Mouse (Mus musculus) heart, embryonic 10.5 days (tissue): ENCODE data around the gene Capn2. TPM values are rescaled to one million over a fixed set of nuclear protein-coding genes. Genes with fewer than 3 reads are reported as not detected.

ENCODE experiments used
- DNase-seq: peaks from one replicate; pipeline ENCODE4 v3.0.0-alpha.2; 2017; ENCODE audit warnings: low spot score
- H3K27ac ChIP-seq: fragments of 300-500 bp; sonication (generic); 2 replicates; pipeline ENCODE4 v1.5.1; 2016; ENCODE audit warnings: mild to moderate bottlenecking
- H3K27me3 ChIP-seq: fragments of 300-500 bp; sonication (generic); 2 replicates; pipeline ENCODE4 v1.6.1; 2016; ENCODE audit warnings: mild to moderate bottlenecking; ENCODE audit not compliant: poor library complexity, insufficient read depth, severe bottlenecking
- H3K36me3 ChIP-seq: fragments of 300-500 bp; sonication (generic); 2 replicates; pipeline ENCODE4 v1.6.1; 2016; ENCODE audit warnings: mild to moderate bottlenecking, moderate library complexity
- H3K4me1 ChIP-seq: fragments of 300-500 bp; sonication (generic); 2 replicates; pipeline ENCODE4 v1.6.1; 2016; ENCODE audit warnings: mild to moderate bottlenecking
- H3K4me3 ChIP-seq: fragments of 300-500 bp; sonication (generic); 2 replicates; pipeline ENCODE4 v1.5.1; 2016; ENCODE audit warnings: mild to moderate bottlenecking, moderate library complexity
- H3K9me3 ChIP-seq: fragments of 300-500 bp; sonication (generic); 2 replicates; pipeline ENCODE4 v1.6.1; 2016; ENCODE audit warnings: mild to moderate bottlenecking, moderate library complexity
- WGBS: fragments of 180-500 bp; shearing (Covaris S2); methylation state at CpG from one replicate; pipeline ENCODE4 v1.1.7; 2016; 5-methylcytosine and 5-hydroxymethylcytosine counted together
- polyA plus RNA-seq: library from polyadenylated mRNA; unstranded; fragments of >200 nt; fragmentation: Nextera tagmentation; extraction: Ambion mirVana; gene quantifications from 2 replicates; pipeline ENCODE4 v1.2.1, GENCODE M21; 2016

The Capn2 gene
- polyA plus RNA-seq, 1 experiment from 2014 or later = 96.0 TPM

GRCm38 (mm10) chr1:182543136-182543535 lies 25.7 kb upstream of the Capn2 start:
- Histone ChIP-seq H3K9me3 (no peaks in the 10 kb centered on the region), H3K36me3 (no peaks in the 10 kb centered on the region), H3K27me3 (no peaks in the 10 kb centered on the region), H3K27ac (no peak overlapping the region), H3K4me1 (peaks cover 5% of the 10 kb centered on the region), H3K4me3 (no peak overlapping the region)
- WGBS = 84% methylated on average over 8 of the region's 8 CpGs
- no peak for DNase-seq

DNA sequence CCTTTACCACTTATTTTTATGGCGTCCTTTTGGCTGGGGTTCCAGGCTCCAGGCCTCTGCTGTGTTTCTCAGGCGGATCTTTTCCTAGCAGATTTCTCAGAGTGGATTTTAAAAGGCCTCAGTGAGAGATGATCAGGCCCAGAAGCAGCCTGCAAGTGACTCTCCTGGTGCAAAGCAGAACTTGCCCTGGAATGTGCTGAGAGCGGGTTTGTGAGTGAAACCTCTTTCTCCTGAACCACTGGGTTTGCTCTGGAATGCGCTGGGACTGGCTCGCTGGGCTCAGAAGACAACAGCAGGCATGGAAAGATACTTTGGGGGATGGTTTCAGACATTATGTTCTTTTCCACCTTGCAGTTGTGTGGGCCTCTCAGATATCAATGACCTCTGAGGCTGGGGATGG lies 24.7 kb upstream of the Capn2 start:
- 54% methylated on average over 5 of the region's 5 CpGs for WGBS
- Histone ChIP-seq H3K4me3 (no peak overlapping the region), H3K27me3 (no peaks in the 10 kb centered on the region), H3K36me3 (no peaks in the 10 kb centered on the region), H3K27ac (no peak overlapping the region), H3K4me1 (peaks cover 5% of the 10 kb centered on the region), H3K9me3 (no peaks in the 10 kb centered on the region)
- no peak for DNase-seq

GRCm38 (mm10) chr1:182539023-182539940 lies 21.9 kb upstream of the Capn2 start:
- 17% methylated on average over 9 of the region's 9 CpGs for WGBS
- DNase-seq = peak; percentile 90
- H3K9me3 ChIP-seq = no peaks in the 10 kb centered on the region
- no peaks in the 10 kb centered on the region for H3K27me3 ChIP-seq
- peak overlapping the region; percentile 55 for H3K4me3 ChIP-seq
- H3K27ac ChIP-seq = peak overlapping the region; percentile 89
- H3K4me1 ChIP-seq = peaks cover 5% of the 10 kb centered on the region
- no peaks in the 10 kb centered on the region for H3K36me3 ChIP-seq

DNA sequence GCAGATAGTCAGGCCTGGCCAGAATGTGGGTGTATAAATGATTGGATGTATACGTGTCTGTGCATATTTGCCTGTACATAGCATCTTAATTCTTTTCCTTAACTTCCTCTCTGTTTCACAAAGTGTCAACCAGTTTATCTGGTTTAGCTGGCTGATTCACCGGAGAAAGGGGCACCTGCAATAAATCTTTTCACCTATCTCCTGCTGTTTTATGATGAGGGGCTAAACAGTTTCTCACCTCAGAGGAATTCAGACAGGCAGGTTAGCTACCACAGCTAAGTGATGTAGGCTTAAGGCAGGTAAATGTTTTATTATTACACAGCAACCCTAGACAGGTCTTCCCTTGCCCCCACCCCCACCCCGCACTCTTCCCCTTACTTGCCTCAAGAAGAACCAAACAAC lies 17.7 kb upstream of the Capn2 start:
- DNase-seq = no peak
- H3K4me1 ChIP-seq = peaks cover 5% of the 10 kb centered on the region
- 80% methylated on average over 3 of the region's 3 CpGs for WGBS
- H3K36me3 ChIP-seq = no peaks in the 10 kb centered on the region
- no peak overlapping the region for H3K4me3 ChIP-seq
- H3K27me3 ChIP-seq = no peaks in the 10 kb centered on the region
- H3K27ac ChIP-seq = no peak overlapping the region
- no peaks in the 10 kb centered on the region for H3K9me3 ChIP-seq

DNA sequence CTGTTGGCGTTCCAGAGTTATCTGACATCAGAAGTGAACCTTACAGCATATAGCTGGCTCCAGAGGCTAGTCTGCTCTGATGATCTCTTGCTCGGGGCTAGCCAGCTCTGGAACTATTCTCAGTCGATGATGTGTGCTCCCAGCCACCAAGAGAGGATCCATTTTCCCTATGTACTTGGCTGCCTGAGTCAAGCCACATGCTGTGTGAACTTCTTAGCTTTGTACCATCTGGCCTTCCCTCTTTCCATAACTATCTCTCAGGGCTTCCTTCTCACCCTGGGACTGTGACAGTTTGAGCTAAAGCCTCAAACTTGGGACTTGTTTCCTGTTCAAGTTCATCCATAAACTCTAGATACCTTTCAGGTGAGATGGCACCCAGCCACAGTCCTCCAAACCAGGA lies 16.2 kb upstream of the Capn2 start:
- no peak for DNase-seq
- Histone ChIP-seq H3K27ac (no peak overlapping the region), H3K9me3 (no peaks in the 10 kb centered on the region), H3K27me3 (no peaks in the 10 kb centered on the region), H3K4me1 (peaks cover 2% of the 10 kb centered on the region; the same call in 1 of the 2 replicates), H3K36me3 (no peaks in the 10 kb centered on the region), H3K4me3 (no peak overlapping the region)
- 63% methylated on average over 3 of the region's 3 CpGs for WGBS

DNA sequence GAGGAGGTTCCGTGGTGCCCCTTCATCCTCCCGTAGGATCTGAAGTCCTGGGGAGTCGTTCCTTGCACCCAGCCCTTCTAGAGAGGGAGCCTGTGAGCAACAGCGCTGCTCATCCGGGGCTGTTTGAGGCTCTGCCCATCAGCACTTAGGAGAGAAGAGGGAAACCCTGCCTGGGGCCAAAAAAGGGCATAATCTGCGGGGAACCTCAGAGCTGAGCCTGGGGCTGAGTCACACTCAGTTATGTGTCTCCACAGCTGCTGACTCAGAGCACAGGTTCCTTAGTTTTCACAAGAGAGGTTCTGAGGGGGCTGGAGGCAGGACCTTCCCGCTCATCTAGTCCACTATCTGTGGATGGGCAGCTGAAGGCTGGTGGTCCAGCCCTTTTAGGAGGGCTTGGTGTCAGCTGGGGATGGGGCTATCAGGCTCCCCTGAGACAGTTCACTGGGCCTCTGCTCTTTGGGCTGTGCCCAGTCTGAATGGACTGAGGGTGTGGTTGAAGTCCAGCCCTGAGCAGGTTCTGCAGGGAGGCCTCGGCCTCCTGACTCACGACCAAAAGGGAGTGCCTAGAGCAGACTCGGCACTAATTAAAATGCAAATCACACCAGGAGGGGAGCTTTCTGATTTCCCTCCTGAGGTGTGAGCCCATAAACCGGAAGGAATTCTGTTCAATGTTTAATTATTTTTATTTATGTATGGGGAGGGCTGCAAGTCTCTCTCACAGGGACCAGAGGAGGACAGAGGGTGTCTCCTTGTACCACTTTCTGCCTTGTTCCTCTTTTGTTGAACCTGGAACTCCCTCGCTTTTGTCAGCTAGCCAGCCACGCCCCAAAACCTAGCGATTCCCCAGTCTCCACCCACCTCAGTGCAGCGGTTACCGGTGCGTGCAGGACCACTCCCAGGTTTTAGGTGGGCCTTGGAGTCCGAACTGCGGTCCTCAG lies 10.8 kb upstream of the Capn2 start:
- peak overlapping the region; percentile 77 for H3K27ac ChIP-seq

DNA sequence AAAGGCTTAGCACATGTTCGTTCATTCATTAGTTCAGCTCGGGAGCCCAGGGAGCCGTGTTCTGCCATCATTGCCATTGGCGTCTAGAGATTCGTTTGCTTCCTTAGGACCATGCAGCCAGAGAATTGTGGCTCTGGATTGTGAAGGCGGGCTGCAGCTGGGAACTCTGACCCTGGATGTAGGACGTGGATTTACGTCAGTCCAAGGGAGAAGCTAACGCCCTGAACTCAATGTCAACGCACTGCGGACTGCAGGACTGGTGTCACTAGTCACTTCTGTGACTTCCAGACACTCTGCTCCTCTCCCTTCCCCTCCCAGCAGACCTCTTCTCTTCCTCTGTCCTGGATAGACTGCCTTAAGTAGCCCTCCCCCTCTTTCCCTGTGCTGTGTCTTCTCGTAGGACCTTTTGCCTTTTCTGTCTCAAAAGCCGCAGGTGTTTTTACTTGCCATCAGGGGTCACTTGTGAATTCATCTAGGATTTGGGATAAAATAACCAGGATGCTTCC lies 9.9 kb upstream of the Capn2 start:
- 40% methylated on average over 13 of the region's 13 CpGs for WGBS
- Histone ChIP-seq H3K9me3 (no peaks in the 10 kb centered on the region), H3K27me3 (no peaks in the 10 kb centered on the region), H3K4me1 (peaks cover 19% of the 10 kb centered on the region), H3K27ac (peak overlapping the region; percentile 77), H3K4me3 (peak overlapping the region; percentile 40), H3K36me3 (no peaks in the 10 kb centered on the region)
- no peak for DNase-seq

More for the DNA sequence above, 10.8 kb upstream of the Capn2 start:
- no peaks in the 10 kb centered on the region for H3K36me3 ChIP-seq
- no peaks in the 10 kb centered on the region for H3K27me3 ChIP-seq
- no peaks in the 10 kb centered on the region for H3K9me3 ChIP-seq
- 7% methylated on average over 19 of the region's 19 CpGs for WGBS
- H3K4me1 ChIP-seq = peaks cover 19% of the 10 kb centered on the region
- H3K4me3 ChIP-seq = peak overlapping the region; percentile 40
- DNase-seq = peak; percentile 81

GRCm38 (mm10) chr1:182525601-182526000 lies 8.2 kb upstream of the Capn2 start:
- Histone ChIP-seq H3K4me3 (no peak overlapping the region), H3K27me3 (no peaks in the 10 kb centered on the region)
- 91% methylated on average over 3 of the region's 3 CpGs for WGBS

GRCm38 (mm10) chr1:182523692-182524091 lies 6.3 kb upstream of the Capn2 start:
- no peak for DNase-seq
- 62% methylated on average over 3 of the region's 3 CpGs for WGBS
- Histone ChIP-seq H3K36me3 (no peaks in the 10 kb centered on the region), H3K27ac (no peak overlapping the region), H3K27me3 (peaks cover 3% of the 10 kb centered on the region; the same call in 1 of the 2 replicates), H3K4me3 (no peak overlapping the region), H3K9me3 (no peaks in the 10 kb centered on the region), H3K4me1 (peaks cover 46% of the 10 kb centered on the region)

More at GRCm38 (mm10) chr1:182525601-182526000, 8.2 kb upstream of the Capn2 start:
- DNase-seq = no peak
- Histone ChIP-seq H3K9me3 (no peaks in the 10 kb centered on the region), H3K36me3 (no peaks in the 10 kb centered on the region), H3K27ac (no peak overlapping the region), H3K4me1 (peaks cover 32% of the 10 kb centered on the region)

DNA sequence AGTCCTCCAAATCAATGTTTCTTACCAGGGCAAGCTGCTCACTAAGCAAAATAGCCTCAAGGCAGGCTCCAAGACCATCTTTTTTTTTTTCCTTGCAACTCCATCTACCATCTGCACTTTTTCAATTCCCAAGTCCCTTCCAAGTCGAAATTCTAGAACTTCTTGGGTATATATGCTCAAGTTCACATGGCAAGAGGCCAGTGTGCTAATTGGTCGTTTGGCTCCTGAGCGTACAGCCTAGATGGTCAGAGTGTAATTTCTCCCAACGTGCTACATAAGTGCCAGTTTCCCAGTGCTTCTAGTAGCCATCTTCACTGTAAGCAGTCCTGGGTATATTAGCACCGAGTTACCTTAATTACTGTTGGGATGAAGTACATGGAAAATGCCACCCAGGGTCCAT lies 5.6 kb upstream of the Capn2 start:
- WGBS = 79% methylated on average over 5 of the region's 5 CpGs
- H3K4me3 ChIP-seq = no peak overlapping the region
- H3K9me3 ChIP-seq = no peaks in the 10 kb centered on the region
- peaks cover 9% of the 10 kb centered on the region; the same call in 1 of the 2 replicates for H3K27me3 ChIP-seq
- no peak overlapping the region for H3K27ac ChIP-seq
- no peaks in the 10 kb centered on the region for H3K36me3 ChIP-seq
- H3K4me1 ChIP-seq = peaks cover 42% of the 10 kb centered on the region
- DNase-seq = no peak

- 52% methylated on average over 8 of the region's 8 CpGs for WGBS
Measured at GRCm38 (mm10) chr1:182520938-182521500, 3.6 kb upstream of the Capn2 start.

More at GRCm38 (mm10) chr1:182520938-182521500, 3.6 kb upstream of the Capn2 start:
- H3K27ac ChIP-seq = peak overlapping the region; percentile 78
- no peak overlapping the region for H3K4me3 ChIP-seq
- H3K36me3 ChIP-seq = no peaks in the 10 kb centered on the region
- H3K27me3 ChIP-seq = peaks cover 9% of the 10 kb centered on the region; the same call in 1 of the 2 replicates
- peak; percentile 71 for DNase-seq
- peaks cover 47% of the 10 kb centered on the region for H3K4me1 ChIP-seq
- H3K9me3 ChIP-seq = no peaks in the 10 kb centered on the region
